Mouse (Mus musculus): Measurements from ENCODE around the gene Enthd1. TPM values are rescaled to one million over a fixed set of nuclear protein-coding genes. Genes with fewer than 3 reads are reported as not detected.

Gene Enthd1
- total and polyA plus RNA-seq, 2 experiments from 2014 or later = not detected

DNA sequence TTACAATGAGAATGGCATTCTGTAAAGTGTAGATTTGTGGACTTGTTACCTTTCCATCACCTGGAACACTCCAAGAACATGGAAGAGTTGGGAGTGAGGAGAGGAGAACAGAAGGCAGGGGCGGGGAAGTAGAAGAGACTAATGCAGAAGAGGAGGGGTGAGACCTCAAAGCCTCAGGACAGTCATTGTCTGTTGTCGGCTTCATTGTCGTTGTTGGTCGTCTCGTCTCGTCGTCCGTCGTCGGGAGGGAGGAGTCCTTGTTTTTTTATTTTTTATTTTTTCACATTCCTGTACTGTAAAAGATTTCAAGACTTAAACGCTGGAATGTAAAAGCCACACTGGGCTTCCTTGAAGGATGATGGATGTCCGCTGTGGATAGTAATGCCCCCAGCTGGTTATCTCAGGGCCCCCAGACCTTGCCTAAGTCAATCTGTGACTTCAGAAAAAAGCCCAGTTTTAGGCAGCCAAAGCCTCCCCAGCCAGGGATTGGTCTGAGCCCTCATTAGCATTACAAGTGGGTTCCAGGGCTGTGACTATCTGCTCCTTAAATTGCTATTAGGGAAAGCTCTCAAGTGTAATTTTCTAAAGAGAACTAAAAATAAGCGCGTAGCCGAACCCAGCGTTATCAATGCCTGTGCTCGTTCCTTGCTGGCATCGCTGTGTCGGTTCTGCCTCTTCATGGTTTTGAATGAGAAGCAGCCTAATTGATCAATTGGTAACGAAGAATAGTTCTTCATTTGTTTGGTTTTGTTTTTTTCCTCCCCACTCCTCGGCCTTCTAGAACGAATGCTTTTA lies 12.4 kb upstream of the Enthd1 start:
- Histone ChIP-seq H3K4me2 (ENCODE audit: low read depth, low read length, poor library complexity, severe bottlenecking) (no peak overlapping the region), H3K27ac (ENCODE audit: low read depth, low read length) (no peak overlapping the region), H3K9ac (replicated peaks; ENCODE audit: low read length, poor library complexity, severe bottlenecking) (no peak overlapping the region), H3K4me3 (ENCODE audit: low read depth, low read length) (no peak overlapping the region), H3K36me3 (ENCODE audit: insufficient read depth, low read length) (no peaks in the 10 kb centered on the region), H3K27me3 (ENCODE audit: insufficient read depth, low read length) (no peaks in the 10 kb centered on the region; the same call in 1 of the 2 replicates), H3K9me3 (ENCODE audit: low read length) (no peaks in the 10 kb centered on the region), H3K4me1 (ENCODE audit: insufficient read depth, low read length) (0 out of 2 replicates have a peak, but pooled peaks cover 2% of the 10 kb centered on the region)
- WGBS = 12% methylated on average over 22 of the region's 22 CpGs
- no peak for TF ChIP-seq CTCF (IDR thresholded peaks at IDR 0.05)
- ATAC-seq (ENCODE audit: low FRiP score) (no peak), DNase-seq (ENCODE audit: low spot score) (no peak)

DNA sequence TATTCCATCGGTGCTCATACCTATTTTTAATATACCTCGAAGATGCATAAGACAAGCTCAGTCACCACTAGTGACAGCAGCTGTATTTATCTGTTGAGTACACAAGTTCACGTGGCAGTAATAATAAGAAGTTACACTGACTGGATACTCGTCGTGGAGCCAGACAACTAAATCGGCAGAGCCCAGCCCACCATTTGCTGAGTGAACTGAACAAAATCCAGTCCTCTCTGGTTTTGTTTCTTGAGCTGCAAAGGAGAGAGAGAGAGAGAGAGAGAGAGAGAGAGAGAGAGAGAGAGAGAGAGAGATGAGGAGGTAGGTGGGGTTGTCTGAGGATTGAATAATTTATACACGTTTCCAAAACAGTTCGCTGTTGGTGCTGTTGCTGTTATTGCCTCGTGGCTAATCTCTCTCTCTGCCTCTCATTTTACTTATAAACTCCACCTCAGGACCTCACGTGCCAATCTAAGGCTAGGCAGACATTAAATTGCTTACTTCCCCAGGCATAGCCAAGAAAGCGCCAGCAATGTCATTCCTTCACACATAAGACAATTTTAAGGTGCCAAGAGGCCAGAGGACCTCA lies 11.5 kb upstream of the Enthd1 start:
- DNase-seq (ENCODE audit: low spot score) = no peak
- H3K36me3 ChIP-seq (ENCODE audit: insufficient read depth, low read length) = no peaks in the 10 kb centered on the region
- no peaks in the 10 kb centered on the region for H3K9me3 ChIP-seq (ENCODE audit: low read length)
- no peak overlapping the region for H3K9ac ChIP-seq (replicated peaks; ENCODE audit: low read length, poor library complexity, severe bottlenecking)
- no peak overlapping the region for H3K4me3 ChIP-seq (ENCODE audit: low read depth, low read length)
- H3K27ac ChIP-seq (ENCODE audit: low read depth, low read length) = no peak overlapping the region
- ATAC-seq (ENCODE audit: low FRiP score) = no peak
- WGBS = 69% methylated on average over 11 of the region's 11 CpGs
- H3K4me2 ChIP-seq (ENCODE audit: low read depth, low read length, poor library complexity, severe bottlenecking) = no peak overlapping the region
- H3K4me1 ChIP-seq (ENCODE audit: insufficient read depth, low read length) = 0 out of 2 replicates have a peak, but pooled peaks cover 2% of the 10 kb centered on the region
- no peak for TF ChIP-seq CTCF (IDR thresholded peaks at IDR 0.05)
- no peaks in the 10 kb centered on the region; the same call in 1 of the 2 replicates for H3K27me3 ChIP-seq (ENCODE audit: insufficient read depth, low read length)

DNA sequence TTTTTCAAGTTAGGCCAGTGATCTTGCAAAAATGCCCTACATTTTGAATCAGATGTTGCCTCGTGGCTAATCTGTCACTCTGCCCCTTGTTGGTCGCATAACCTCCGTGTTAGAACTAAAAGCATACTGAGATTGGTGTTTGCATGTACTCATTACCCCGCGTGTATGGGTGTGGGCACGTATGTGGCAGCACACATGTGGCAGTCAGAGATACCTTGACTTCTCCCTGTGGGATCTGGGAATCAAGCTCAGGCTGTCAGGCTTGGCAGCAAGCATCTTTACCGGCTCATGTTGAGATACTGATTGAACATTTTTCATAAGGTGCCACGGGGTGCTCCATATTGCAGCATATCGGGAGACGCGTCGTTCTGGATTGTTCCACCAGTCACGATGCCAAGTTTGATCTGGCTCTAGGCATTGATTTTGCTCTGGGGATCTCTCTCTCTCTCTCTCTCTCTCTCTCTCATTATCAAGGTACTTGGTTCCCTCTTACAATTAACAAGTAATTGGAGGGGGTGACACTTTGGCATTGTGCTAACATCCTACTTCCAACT lies 10.9 kb upstream of the Enthd1 start:
- H3K9me3 ChIP-seq (ENCODE audit: low read length) = no peaks in the 10 kb centered on the region
- WGBS = 71% methylated on average over 13 of the region's 13 CpGs
- H3K4me3 ChIP-seq (ENCODE audit: low read depth, low read length) = no peak overlapping the region
- H3K4me2 ChIP-seq (ENCODE audit: low read depth, low read length, poor library complexity, severe bottlenecking) = no peak overlapping the region
- no peaks in the 10 kb centered on the region for H3K36me3 ChIP-seq (ENCODE audit: insufficient read depth, low read length)
- H3K9ac ChIP-seq (replicated peaks; ENCODE audit: low read length, poor library complexity, severe bottlenecking) = no peak overlapping the region
- TF ChIP-seq CTCF (IDR thresholded peaks at IDR 0.05) = no peak
- no peaks in the 10 kb centered on the region; the same call in 1 of the 2 replicates for H3K27me3 ChIP-seq (ENCODE audit: insufficient read depth, low read length)
- 0 out of 2 replicates have a peak, but pooled peaks cover 2% of the 10 kb centered on the region for H3K4me1 ChIP-seq (ENCODE audit: insufficient read depth, low read length)
- no peak for DNase-seq (ENCODE audit: low spot score)
- no peak overlapping the region for H3K27ac ChIP-seq (ENCODE audit: low read depth, low read length)
- ATAC-seq (ENCODE audit: low FRiP score) = no peak

DNA sequence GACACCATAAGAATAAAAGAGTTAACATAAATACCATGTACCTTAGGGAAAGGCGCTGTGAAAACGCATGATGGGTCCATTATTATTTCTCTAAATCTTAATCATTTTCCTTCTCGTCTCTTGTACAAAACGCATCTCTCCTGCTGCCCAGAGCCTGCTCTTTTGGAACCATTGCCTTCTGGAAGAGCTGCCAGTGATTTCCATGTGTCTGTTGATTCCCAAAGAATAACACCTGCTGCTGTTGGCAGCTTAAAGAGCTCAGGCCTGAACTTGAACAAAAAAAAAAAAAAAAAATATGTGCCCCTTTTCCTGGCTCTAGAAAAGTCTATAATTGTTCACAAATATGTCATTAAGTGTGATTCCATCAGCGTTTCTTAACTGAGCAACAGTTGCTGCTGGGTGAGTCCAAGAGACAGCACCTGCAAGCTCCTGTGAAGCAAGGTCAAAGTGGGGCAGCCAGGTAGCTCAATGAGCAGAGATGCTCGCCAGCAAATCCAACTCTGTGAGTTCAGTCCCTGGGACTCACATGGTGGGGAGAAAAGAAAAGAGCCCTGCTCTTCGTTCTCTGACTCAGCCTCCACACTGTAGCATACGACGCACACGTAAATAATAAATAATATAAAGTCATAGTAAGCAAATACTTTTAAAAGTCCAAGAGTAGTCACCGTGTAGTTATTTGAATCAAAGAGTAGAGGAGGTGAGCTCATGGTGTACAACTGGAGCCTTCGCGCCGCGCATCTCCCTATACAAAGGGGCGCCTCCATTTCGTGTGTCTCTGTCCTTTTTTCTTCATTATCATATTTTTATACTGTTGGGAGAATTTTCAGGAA lies 9.5 kb upstream of the Enthd1 start:
- Histone ChIP-seq H3K9me3 (ENCODE audit: low read length) (no peaks in the 10 kb centered on the region), H3K4me1 (ENCODE audit: insufficient read depth, low read length) (0 out of 2 replicates have a peak, but pooled peaks cover 2% of the 10 kb centered on the region), H3K27me3 (ENCODE audit: insufficient read depth, low read length) (no peaks in the 10 kb centered on the region), H3K27ac (ENCODE audit: low read depth, low read length) (no peak overlapping the region), H3K4me2 (ENCODE audit: low read depth, low read length, poor library complexity, severe bottlenecking) (no peak overlapping the region), H3K4me3 (ENCODE audit: low read depth, low read length) (no peak overlapping the region), H3K9ac (replicated peaks; ENCODE audit: low read length, poor library complexity, severe bottlenecking) (no peak overlapping the region), H3K36me3 (ENCODE audit: insufficient read depth, low read length) (no peaks in the 10 kb centered on the region)
- ATAC-seq (ENCODE audit: low FRiP score) (no peak), DNase-seq (ENCODE audit: low spot score) (peak; percentile 44)
- WGBS = 89% methylated on average over 17 of the region's 17 CpGs
- TF ChIP-seq CTCF (IDR thresholded peaks at IDR 0.05) = no peak

DNA sequence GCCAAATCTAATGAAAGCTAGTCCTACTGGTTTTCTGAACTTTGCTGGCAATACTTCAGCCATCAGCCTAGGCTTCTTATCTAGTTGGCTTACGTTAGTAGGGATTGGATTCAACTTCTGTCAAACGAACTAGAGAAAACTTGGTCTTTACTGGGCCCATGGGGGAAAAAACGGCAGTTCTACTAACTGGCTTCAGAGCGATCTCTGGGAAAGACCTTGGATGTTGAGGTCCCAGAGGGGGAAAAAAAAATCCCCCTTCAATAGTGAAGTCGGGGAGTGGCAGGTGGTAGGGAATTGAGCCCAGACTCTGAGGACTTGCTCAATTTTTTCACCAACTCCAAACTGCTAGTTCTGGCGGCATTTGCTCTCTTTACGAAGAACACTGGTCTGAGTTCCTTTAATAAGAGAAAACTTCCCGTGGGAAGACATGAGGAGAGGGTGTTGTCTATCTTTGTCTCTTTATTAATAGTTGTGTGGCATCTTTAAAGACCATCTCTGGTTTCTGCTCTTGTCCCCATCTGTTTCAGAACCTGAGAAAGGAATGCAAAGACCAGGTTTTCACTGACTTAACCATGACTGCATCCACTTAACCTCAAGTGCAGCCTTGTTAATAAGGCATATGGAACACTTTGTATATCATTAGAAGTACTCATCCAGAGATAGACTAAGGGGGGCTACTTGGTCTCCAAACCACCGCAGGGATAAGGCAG lies 8.0 kb upstream of the Enthd1 start:
- DNase-seq (ENCODE audit: low spot score) = no peak
- WGBS = 82% methylated on average over 9 of the region's 9 CpGs

More for the DNA sequence above, 8.0 kb upstream of the Enthd1 start:
- ATAC-seq (ENCODE audit: low FRiP score) = no peak
- no peak overlapping the region for H3K4me3 ChIP-seq (ENCODE audit: low read depth, low read length)
- no peak overlapping the region for H3K27ac ChIP-seq (ENCODE audit: low read depth, low read length)
- H3K9ac ChIP-seq (replicated peaks; ENCODE audit: low read length, poor library complexity, severe bottlenecking) = no peak overlapping the region
- H3K4me1 ChIP-seq (ENCODE audit: insufficient read depth, low read length) = 0 out of 2 replicates have a peak, but pooled peaks cover 2% of the 10 kb centered on the region
- no peaks in the 10 kb centered on the region for H3K27me3 ChIP-seq (ENCODE audit: insufficient read depth, low read length)
- no peak for TF ChIP-seq CTCF (IDR thresholded peaks at IDR 0.05)
- no peaks in the 10 kb centered on the region for H3K9me3 ChIP-seq (ENCODE audit: low read length)
- H3K4me2 ChIP-seq (ENCODE audit: low read depth, low read length, poor library complexity, severe bottlenecking) = no peak overlapping the region
- H3K36me3 ChIP-seq (ENCODE audit: insufficient read depth, low read length) = no peaks in the 10 kb centered on the region

Measured in midbrain, postnatal 0 days (tissue).